Mouse (Mus musculus) limb, embryonic 14.5 days (tissue): ENCODE results near the gene Man2a1. TPM values are rescaled to one million over a fixed set of nuclear protein-coding genes. Genes with fewer than 3 reads are reported as not detected.

Source experiments
- ATAC-seq: fragments of 200-750 bp; cut with Nextera tagmentation; 2 replicates; pipeline ENCODE4 v1.8.0; 2017; ENCODE audit warnings: low read depth, moderate number of reproducible peaks, moderate TSS enrichment; ENCODE audit not compliant: low FRiP score
- DNase-seq: peaks from one replicate; pipeline ENCODE4 v3.0.0-alpha.2; 2015; ENCODE audit warnings: low spot score
- H3K27ac ChIP-seq: fragments of 300-500 bp; sonication (generic); replicated peaks from 2 replicates; pipeline ENCODE4 v1.5.1; 2014; ENCODE audit warnings: low read depth, mild to moderate bottlenecking, low read length, moderate library complexity, mixed read lengths
- H3K27me3 ChIP-seq: fragments of 300-500 bp; sonication (generic); 2 replicates; pipeline ENCODE4 v1.6.1; 2014; ENCODE audit warnings: low read length, mixed read lengths; ENCODE audit not compliant: control insufficient read depth, insufficient read depth
- H3K36me3 ChIP-seq: fragments of 300-500 bp; sonication (generic); 2 replicates; pipeline ENCODE4 v1.6.1; 2014; ENCODE audit warnings: mild to moderate bottlenecking, low read length, moderate library complexity, mixed read lengths; ENCODE audit not compliant: control insufficient read depth, insufficient read depth
- H3K4me1 ChIP-seq: fragments of 300-500 bp; sonication (generic); 2 replicates; pipeline ENCODE4 v1.6.1; 2014; ENCODE audit warnings: antibody characterized with exemption, low read length, mixed read lengths; ENCODE audit not compliant: control insufficient read depth, insufficient read depth
- H3K4me2 ChIP-seq: fragments of 300-500 bp; sonication (generic); replicated peaks from 2 replicates; pipeline ENCODE4 v1.6.1; 2014; ENCODE audit warnings: low read depth, mild to moderate bottlenecking, low read length, moderate library complexity; ENCODE audit not compliant: severe bottlenecking
- H3K4me3 ChIP-seq: fragments of 300-500 bp; sonication (generic); replicated peaks from 2 replicates; pipeline ENCODE4 v1.5.1; 2014; ENCODE audit warnings: low read length
- H3K9ac ChIP-seq: fragments of 300-500 bp; sonication (generic); 2 replicates; pipeline ENCODE4 v1.6.1; 2014; ENCODE audit warnings: mild to moderate bottlenecking, low read depth, low read length, moderate library complexity; ENCODE audit not compliant: severe bottlenecking
- H3K9me3 ChIP-seq: fragments of 300-500 bp; sonication (generic); 2 replicates; pipeline ENCODE4 v1.6.1; 2016; ENCODE audit warnings: low read length; ENCODE audit not compliant: control insufficient read depth
- POLR2A ChIP-seq: fragments of 200-500 bp; IDR thresholded peaks from 2 replicates; pipeline ENCODE4 v1.8.0; 2012; ENCODE audit warnings: inconsistent platforms, mild to moderate bottlenecking, moderate library complexity, borderline replicate concordance; ENCODE audit not compliant: insufficient read depth, insufficient read length; ENCODE audit errors: extremely low read depth
- WGBS: fragments of 180-500 bp; shearing (Covaris S2); extraction: QIAGEN DNeasy Blood & Tissue Kit; methylation state at CpG from one replicate; pipeline ENCODE4 v1.1.7; 2014; 5-methylcytosine and 5-hydroxymethylcytosine counted together
- polyA plus RNA-seq, 2 experiments: library from polyadenylated mRNA; depleted of rRNA in 1 of 2; stranded (reverse) in 1 of 2; unstranded in 1 of 2; fragments of >200 nt; fragmentation: Nextera tagmentation in 1 of 2; extraction: Ambion mirVana in 1 of 2; gene quantifications; 2 replicates each; pipeline versions ENCODE4 v1.2.1 to v1.2.3; 2012 to 2014

Man2a1 gene
- polyA plus RNA-seq, 2 experiments, result 12.5 to 31.9 TPM

DNA sequence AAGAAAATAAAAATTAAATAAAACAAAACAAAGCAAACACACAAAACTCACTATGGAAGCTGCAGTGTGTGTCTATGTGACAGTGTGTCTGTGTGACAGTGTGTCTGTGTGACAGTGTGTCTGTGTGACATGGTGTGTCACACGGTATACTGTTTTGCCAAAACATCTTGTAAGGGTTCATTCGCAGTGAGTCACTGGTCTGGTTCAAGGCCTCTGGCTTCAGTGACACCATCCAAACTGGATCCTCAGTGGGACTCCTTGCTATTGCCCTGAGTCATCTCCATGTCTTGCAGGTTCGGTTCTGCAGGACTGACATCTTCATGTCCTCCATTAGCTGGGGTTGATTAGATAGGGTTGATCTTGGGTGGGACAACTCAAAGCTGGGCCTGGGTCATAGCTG, 191.5 kb downstream of the Man2a1 start:
- DNase-seq (no peak), ATAC-seq (no peak)
- no peak overlapping the region for H3K27ac ChIP-seq
- no peaks in the 10 kb centered on the region for H3K9me3 ChIP-seq
- no peak overlapping the region for H3K9ac ChIP-seq
- no peak for TF ChIP-seq POLR2A
- no peaks in the 10 kb centered on the region for H3K27me3 ChIP-seq
- no peak overlapping the region for H3K4me3 ChIP-seq
- no peaks in the 10 kb centered on the region for H3K36me3 ChIP-seq
- H3K4me2 ChIP-seq, result no peak overlapping the region
- H3K4me1 ChIP-seq, result no peaks in the 10 kb centered on the region
- WGBS, result 93% methylated on average over 3 of the region's 3 CpGs

- TF ChIP-seq POLR2A, result no peak
- H3K9ac ChIP-seq, result no peak overlapping the region
- no peaks in the 10 kb centered on the region for H3K9me3 ChIP-seq
- DNase-seq, result no peak
- no peak overlapping the region for H3K4me2 ChIP-seq
- H3K4me1 ChIP-seq, result no peaks in the 10 kb centered on the region
- no peaks in the 10 kb centered on the region for H3K27me3 ChIP-seq
- H3K4me3 ChIP-seq, result no peak overlapping the region
- peak; percentile 55; the same call in 1 of the 2 replicates for ATAC-seq
- no peaks in the 10 kb centered on the region for H3K36me3 ChIP-seq
- 77% methylated on average over 5 of the region's 5 CpGs for WGBS
- H3K27ac ChIP-seq, result no peak overlapping the region
Observed at GRCm38 (mm10) chr17:64792623-64793022, 192.1 kb downstream of the Man2a1 start.

GRCm38 (mm10) chr17:64802168-64802955, 201.8 kb downstream of the Man2a1 start:
- Histone ChIP-seq H3K27ac (no peak overlapping the region), H3K9me3 (no peaks in the 10 kb centered on the region), H3K4me3 (no peak overlapping the region), H3K36me3 (no peaks in the 10 kb centered on the region), H3K4me1 (no peaks in the 10 kb centered on the region), H3K4me2 (no peak overlapping the region), H3K27me3 (no peaks in the 10 kb centered on the region), H3K9ac (no peak overlapping the region)
- ATAC-seq, result peak; percentile 37; the same call in 1 of the 2 replicates
- peak; percentile 15 for DNase-seq
- no peak for TF ChIP-seq POLR2A
- 33% methylated on average over 11 of the region's 11 CpGs for WGBS

- DNase-seq (no peak), ATAC-seq (0 out of 2 replicates have a peak, but pooled peaks have one; percentile 4)
- Histone ChIP-seq H3K9me3 (no peaks in the 10 kb centered on the region), H3K4me2 (no peak overlapping the region), H3K27me3 (no peaks in the 10 kb centered on the region), H3K27ac (no peak overlapping the region), H3K4me1 (no peaks in the 10 kb centered on the region), H3K36me3 (no peaks in the 10 kb centered on the region), H3K9ac (no peak overlapping the region), H3K4me3 (no peak overlapping the region)
- WGBS, result 76% methylated on average over 7 of the region's 7 CpGs
- no peak for TF ChIP-seq POLR2A
Observed at GRCm38 (mm10) chr17:64802956-64803275, 202.4 kb downstream of the Man2a1 start.

Other genes starting within 250 kb of the Man2a1 start
- gene 4930583I09Rik, start 235.3 kb downstream of the Man2a1 start, polyA plus RNA-seq (2012; rRNA removed), result not detected in 2 replicates
- gene 4930583I09Rik, start 235.3 kb downstream of the Man2a1 start, polyA plus RNA-seq (2014; fragmentation: Nextera tagmentation; extraction: Ambion mirVana), result not detected in 2 replicates